Mouse (Mus musculus): ENCODE results near the gene Mthfd2.

Gene Mthfd2

GRCm38 (mm10) chr6:83325525-83326393 lies at the start of gene Mthfd2, which contains the start of gene Mob1a:
Gene Mthfd2, minus strand, starts transcription at chr6:83325908.
Gene Mob1a, plus strand, starts transcription at chr6:83326016.
- in situ Hi-C loops (cut with MboI; ENCODE audit: low sequenced_read_pairs): no loop called here

- in situ Hi-C loops (cut with MboI; ENCODE audit: low sequenced_read_pairs): no loop called here
Measured at GRCm38 (mm10) chr6:83373704-83374300, 48.1 kb upstream of the Mthfd2 start.

- in situ Hi-C loops (cut with MboI; ENCODE audit: low sequenced_read_pairs): no loop called here
Measured at GRCm38 (mm10) chr6:83371350-83371749, 45.6 kb upstream of the Mthfd2 start.

- in situ Hi-C loops (cut with MboI; ENCODE audit: low sequenced_read_pairs): no loop called here
Measured at GRCm38 (mm10) chr6:83370316-83370965, 44.7 kb upstream of the Mthfd2 start.

- in situ Hi-C loops (cut with MboI; ENCODE audit: low sequenced_read_pairs): loop anchor here (5.0 kb wide), 1 partner anchor 149 kb away; no protein-coding TSS in a partner anchor
Measured at GRCm38 (mm10) chr6:83363075-83363474, 37.4 kb upstream of the Mthfd2 start.

GRCm38 (mm10) chr6:83361523-83362248 lies 36.0 kb upstream of the Mthfd2 start:
- in situ Hi-C loops (cut with MboI; ENCODE audit: low sequenced_read_pairs): loop anchor here (5.0 kb wide), 1 partner anchor 151 kb away; no protein-coding TSS in a partner anchor

GRCm38 (mm10) chr6:83357436-83357835 lies 31.7 kb upstream of the Mthfd2 start:
- in situ Hi-C loops (cut with MboI; ENCODE audit: low sequenced_read_pairs): loop anchor here (10.0 kb wide), 1 partner anchor 217 kb away; the partner anchor contains the start of gene Stambp

- in situ Hi-C loops (cut with MboI; ENCODE audit: low sequenced_read_pairs): loop anchor here (10.0 kb wide), 1 partner anchor 218 kb away; the partner anchor contains the start of gene Stambp
Measured at GRCm38 (mm10) chr6:83356569-83357138, 30.9 kb upstream of the Mthfd2 start.

GRCm38 (mm10) chr6:83354856-83355781 lies 29.4 kb upstream of the Mthfd2 start:
- in situ Hi-C loops (cut with MboI; ENCODE audit: low sequenced_read_pairs): loop anchor here (10.0 kb wide), 1 partner anchor 220 kb away; the partner anchor contains the start of gene Stambp

- in situ Hi-C loops (cut with MboI; ENCODE audit: low sequenced_read_pairs): loop anchor here (10.0 kb wide), 1 partner anchor 222 kb away; the partner anchor contains the start of gene Stambp
Measured at GRCm38 (mm10) chr6:83352666-83353410, 27.1 kb upstream of the Mthfd2 start.

- in situ Hi-C loops (cut with MboI; ENCODE audit: low sequenced_read_pairs): loop anchor here (10.0 kb wide), 1 partner anchor 223 kb away; the partner anchor contains the start of gene Stambp
Measured at GRCm38 (mm10) chr6:83351490-83352160, 25.9 kb upstream of the Mthfd2 start.

GRCm38 (mm10) chr6:83350851-83351405 lies 25.2 kb upstream of the Mthfd2 start:
- in situ Hi-C loops (cut with MboI; ENCODE audit: low sequenced_read_pairs): loop anchor here (10.0 kb wide), 1 partner anchor 224 kb away; the partner anchor contains the start of gene Stambp

- in situ Hi-C loops (cut with MboI; ENCODE audit: low sequenced_read_pairs): loop anchor here (10.0 kb wide), 1 partner anchor 225 kb away; the partner anchor contains the start of gene Stambp
Measured at GRCm38 (mm10) chr6:83350172-83350571, 24.5 kb upstream of the Mthfd2 start.

- in situ Hi-C loops (cut with MboI; ENCODE audit: low sequenced_read_pairs): no loop called here
Measured at GRCm38 (mm10) chr6:83349274-83349958, 23.7 kb upstream of the Mthfd2 start.

- in situ Hi-C loops (cut with MboI; ENCODE audit: low sequenced_read_pairs): no loop called here
Measured at GRCm38 (mm10) chr6:83348873-83349272, 23.2 kb upstream of the Mthfd2 start, which contains the start of gene Bola3. Gene Bola3, plus strand, starts transcription at chr6:83349147.

- in situ Hi-C loops (cut with MboI; ENCODE audit: low sequenced_read_pairs): no loop called here
Measured at GRCm38 (mm10) chr6:83347916-83348315, 22.2 kb upstream of the Mthfd2 start.
